Mouse (Mus musculus): Measurements from ENCODE around the gene Tectb.

DNA sequence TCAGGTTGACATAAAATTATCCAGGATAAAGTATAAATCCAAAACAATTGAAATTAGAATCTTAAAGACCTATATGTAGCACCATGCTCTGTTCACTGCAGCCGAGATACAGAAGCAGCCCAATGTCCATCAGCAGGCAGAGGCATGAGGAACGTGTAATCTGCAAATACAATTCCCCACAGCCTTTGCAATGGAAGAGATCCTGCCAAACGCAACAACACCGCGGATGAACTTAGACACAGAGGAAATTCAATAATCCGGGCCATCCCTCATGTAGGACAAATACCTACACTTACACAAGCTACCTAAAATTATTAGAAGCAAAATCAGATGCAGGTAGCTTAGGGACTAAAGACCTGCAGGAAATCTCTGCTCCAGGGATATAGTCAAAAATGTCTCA lies 27.6 kb upstream of the Tectb start:
- TF ChIP-seq CTCF (IDR thresholded peaks at IDR 0.05; ENCODE audit: low read depth, low read length) = no peak
- no peak for TF ChIP-seq TAL1 (conservative IDR thresholded peaks at IDR 0.05; ENCODE audit: low read depth, low read length)
- no peak for TF ChIP-seq GATA2 (IDR thresholded peaks at IDR 0.05; ENCODE audit: borderline replicate concordance, low read depth, low read length)
- no peak for TF ChIP-seq GATA1 (IDR thresholded peaks at IDR 0.05; ENCODE audit: borderline replicate concordance, low read length)

Data from G1E (cell line).